Mouse (Mus musculus): Measurements from ENCODE around the gene Auts2. TPM values are rescaled to one million over a fixed set of nuclear protein-coding genes. Genes with fewer than 3 reads are reported as not detected.

Gene Auts2
- polyA plus RNA-seq, 1 experiment from 2014 or later: 4.9 TPM

DNA sequence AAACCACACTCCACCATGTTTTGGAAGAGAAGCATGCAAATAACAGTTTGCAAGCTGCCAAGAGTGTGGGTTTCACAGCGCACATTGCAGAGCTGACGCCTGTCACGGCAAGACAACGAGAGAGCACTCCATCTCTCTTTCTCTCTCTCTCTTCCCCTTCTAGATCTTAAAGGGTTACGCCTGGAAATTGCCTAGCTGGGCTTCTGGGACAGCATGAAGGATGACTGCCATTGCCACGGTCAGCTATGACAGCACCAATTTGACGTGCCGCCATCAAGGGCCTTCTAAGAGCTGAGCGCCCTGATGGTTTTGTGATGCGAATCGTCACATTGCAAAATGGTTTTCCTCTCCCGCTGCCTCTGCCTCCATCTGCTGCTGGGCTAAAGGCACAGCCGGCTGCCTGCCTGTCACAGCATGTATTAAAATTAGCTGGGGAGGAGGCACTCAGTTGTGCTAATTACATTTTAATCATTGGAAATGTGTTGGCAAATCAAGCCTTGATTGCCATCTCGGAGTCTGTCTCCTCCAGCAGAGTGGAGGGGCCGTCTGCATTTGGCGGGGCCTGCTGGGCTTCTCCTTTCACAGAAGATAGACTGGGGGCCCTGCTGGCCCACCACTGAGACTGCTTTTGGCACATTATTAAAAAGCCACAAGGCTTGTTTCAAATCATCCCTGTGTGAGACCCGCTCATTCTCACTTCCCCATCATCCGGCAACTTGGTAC is 748.6 kb downstream of the Auts2 start:
- ATAC-seq: no peak
- Histone ChIP-seq H3K9ac (ENCODE audit: low read depth, low read length) (no peak overlapping the region), H3K27me3 (replicated peaks; ENCODE audit: control insufficient read depth, insufficient read depth, low read length) (no peaks in the 10 kb centered on the region), H3K27ac (ENCODE audit: low read depth, low read length) (no peak overlapping the region), H3K4me3 (ENCODE audit: low read depth, low read length) (no peak overlapping the region), H3K36me3 (ENCODE audit: control insufficient read depth, insufficient read depth) (no peaks in the 10 kb centered on the region), H3K4me1 (replicated peaks; ENCODE audit: control insufficient read depth, insufficient read depth, low read length) (no peaks in the 10 kb centered on the region), H3K4me2 (replicated peaks; ENCODE audit: low read depth) (no peak overlapping the region), H3K9me3 (ENCODE audit: control insufficient read depth) (no peaks in the 10 kb centered on the region)
- no peak for TF ChIP-seq CTCF (IDR thresholded peaks at IDR 0.05; ENCODE audit: low read depth)
- 76% methylated on average over 18 of the region's 18 CpGs for WGBS

DNA sequence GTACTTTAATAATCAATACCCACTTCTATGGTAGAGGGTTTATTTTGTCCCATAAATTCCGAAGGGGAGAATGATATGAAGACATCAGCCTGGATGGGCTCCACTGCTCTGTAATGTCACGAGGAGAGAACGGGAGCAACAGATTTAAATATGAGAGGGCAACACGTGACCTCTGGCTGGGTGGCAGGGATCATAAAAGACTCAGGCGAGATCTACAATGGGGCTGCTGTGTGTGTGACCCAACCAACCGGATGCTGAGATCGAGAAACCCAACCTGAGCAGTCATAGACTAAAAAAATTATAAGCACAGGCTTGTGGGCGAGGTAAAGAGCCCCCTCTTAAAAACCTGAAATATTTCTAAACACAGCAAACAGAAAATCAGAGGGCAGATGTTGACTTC is 753.5 kb downstream of the Auts2 start:
- TF ChIP-seq CTCF (IDR thresholded peaks at IDR 0.05; ENCODE audit: low read depth): no peak
- Histone ChIP-seq H3K4me2 (replicated peaks; ENCODE audit: low read depth) (no peak overlapping the region), H3K9ac (ENCODE audit: low read depth, low read length) (0 out of 2 replicates have a peak overlapping the region, but pooled peaks have one; percentile 17), H3K4me1 (replicated peaks; ENCODE audit: control insufficient read depth, insufficient read depth, low read length) (no peaks in the 10 kb centered on the region), H3K9me3 (ENCODE audit: control insufficient read depth) (no peaks in the 10 kb centered on the region), H3K27me3 (replicated peaks; ENCODE audit: control insufficient read depth, insufficient read depth, low read length) (no peaks in the 10 kb centered on the region), H3K4me3 (ENCODE audit: low read depth, low read length) (no peak overlapping the region), H3K36me3 (ENCODE audit: control insufficient read depth, insufficient read depth) (no peaks in the 10 kb centered on the region), H3K27ac (ENCODE audit: low read depth, low read length) (no peak overlapping the region)
- ATAC-seq: 0 out of 2 replicates have a peak, but pooled peaks have one; percentile 33
- WGBS: 35% methylated on average over 8 of the region's 8 CpGs

DNA sequence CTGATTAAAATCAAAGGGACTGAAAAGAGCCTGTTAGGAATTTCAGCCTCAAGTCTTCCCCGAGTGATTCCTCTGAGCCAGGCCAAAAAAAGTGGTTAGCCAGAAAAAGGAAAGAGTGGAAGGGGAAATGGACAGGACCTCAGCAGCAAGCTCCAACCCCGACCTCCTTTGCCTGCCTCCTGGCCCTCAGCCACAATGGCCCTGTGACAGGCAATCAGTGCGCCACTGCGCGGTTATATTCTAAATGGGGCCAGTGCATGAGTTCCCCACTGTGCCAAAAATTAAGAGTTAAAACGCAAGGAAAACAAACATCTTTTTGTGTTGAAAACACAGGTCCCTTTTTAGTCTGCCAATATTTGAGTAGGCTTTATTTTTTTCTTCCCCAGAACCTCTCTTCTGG is 755.1 kb downstream of the Auts2 start:
- H3K36me3 ChIP-seq (ENCODE audit: control insufficient read depth, insufficient read depth): no peaks in the 10 kb centered on the region
- H3K4me3 ChIP-seq (ENCODE audit: low read depth, low read length): no peak overlapping the region
- H3K9ac ChIP-seq (ENCODE audit: low read depth, low read length): no peak overlapping the region
- WGBS: 81% methylated on average over 6 of the region's 6 CpGs
- no peak for ATAC-seq
- H3K27me3 ChIP-seq (replicated peaks; ENCODE audit: control insufficient read depth, insufficient read depth, low read length): no peaks in the 10 kb centered on the region
- H3K27ac ChIP-seq (ENCODE audit: low read depth, low read length): no peak overlapping the region
- no peak overlapping the region for H3K4me2 ChIP-seq (replicated peaks; ENCODE audit: low read depth)
- no peak for TF ChIP-seq CTCF (IDR thresholded peaks at IDR 0.05; ENCODE audit: low read depth)
- H3K4me1 ChIP-seq (replicated peaks; ENCODE audit: control insufficient read depth, insufficient read depth, low read length): no peaks in the 10 kb centered on the region
- no peaks in the 10 kb centered on the region for H3K9me3 ChIP-seq (ENCODE audit: control insufficient read depth)

DNA sequence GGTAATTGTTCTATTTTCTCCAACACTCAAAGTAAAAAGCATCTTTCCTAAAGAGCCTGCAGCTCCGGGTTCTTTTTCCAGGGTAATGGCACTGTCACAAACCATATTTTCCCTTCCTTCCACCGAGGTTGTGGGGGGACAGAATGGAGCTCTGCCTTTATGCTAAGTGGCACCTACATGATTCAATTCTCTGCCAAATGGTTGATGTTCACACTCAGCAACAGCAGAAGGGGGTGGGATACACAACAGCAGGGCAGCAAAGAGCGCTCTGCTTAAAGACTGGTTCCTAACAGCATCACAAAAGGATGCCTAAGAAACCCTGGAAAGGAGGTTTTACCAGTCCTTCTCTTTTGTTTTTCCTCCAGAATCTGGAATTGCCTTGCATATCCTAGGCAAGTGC is 759.9 kb downstream of the Auts2 start:
- 77% methylated on average over 3 of the region's 3 CpGs for WGBS
- ATAC-seq: no peak
- no peaks in the 10 kb centered on the region for H3K27me3 ChIP-seq (replicated peaks; ENCODE audit: control insufficient read depth, insufficient read depth, low read length)
- no peak overlapping the region for H3K9ac ChIP-seq (ENCODE audit: low read depth, low read length)
- no peaks in the 10 kb centered on the region for H3K4me1 ChIP-seq (replicated peaks; ENCODE audit: control insufficient read depth, insufficient read depth, low read length)
- no peak overlapping the region for H3K4me2 ChIP-seq (replicated peaks; ENCODE audit: low read depth)
- no peaks in the 10 kb centered on the region for H3K36me3 ChIP-seq (ENCODE audit: control insufficient read depth, insufficient read depth)
- TF ChIP-seq CTCF (IDR thresholded peaks at IDR 0.05; ENCODE audit: low read depth): no peak
- H3K27ac ChIP-seq (ENCODE audit: low read depth, low read length): no peak overlapping the region
- H3K4me3 ChIP-seq (ENCODE audit: low read depth, low read length): no peak overlapping the region
- H3K9me3 ChIP-seq (ENCODE audit: control insufficient read depth): no peaks in the 10 kb centered on the region

DNA sequence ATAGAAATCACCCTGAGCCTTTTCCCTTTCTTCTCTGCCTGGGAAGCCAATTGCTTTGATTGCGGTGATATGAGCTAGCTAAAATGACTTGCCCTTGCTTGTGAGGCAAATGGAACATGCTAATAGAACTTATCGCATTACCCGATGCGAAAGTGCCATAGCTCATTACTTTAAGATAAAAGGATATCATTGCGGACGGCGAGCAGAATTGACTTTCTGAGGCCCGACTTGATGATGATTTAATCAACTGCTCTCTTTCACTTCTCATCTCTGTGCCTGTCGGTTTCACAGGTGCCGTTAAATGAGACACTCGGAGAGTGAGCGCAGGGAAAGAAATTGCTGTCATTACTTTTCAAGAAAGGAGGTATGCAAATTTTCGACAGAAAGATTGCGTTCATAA is 762.1 kb downstream of the Auts2 start:
- ATAC-seq: no peak
- Histone ChIP-seq H3K36me3 (ENCODE audit: control insufficient read depth, insufficient read depth) (no peaks in the 10 kb centered on the region), H3K27ac (ENCODE audit: low read depth, low read length) (no peak overlapping the region), H3K9ac (ENCODE audit: low read depth, low read length) (no peak overlapping the region), H3K27me3 (replicated peaks; ENCODE audit: control insufficient read depth, insufficient read depth, low read length) (no peaks in the 10 kb centered on the region), H3K4me1 (replicated peaks; ENCODE audit: control insufficient read depth, insufficient read depth, low read length) (no peaks in the 10 kb centered on the region), H3K4me3 (ENCODE audit: low read depth, low read length) (no peak overlapping the region), H3K4me2 (replicated peaks; ENCODE audit: low read depth) (no peak overlapping the region), H3K9me3 (ENCODE audit: control insufficient read depth) (no peaks in the 10 kb centered on the region)
- no peak for TF ChIP-seq CTCF (IDR thresholded peaks at IDR 0.05; ENCODE audit: low read depth)
- 85% methylated on average over 14 of the region's 14 CpGs for WGBS

DNA sequence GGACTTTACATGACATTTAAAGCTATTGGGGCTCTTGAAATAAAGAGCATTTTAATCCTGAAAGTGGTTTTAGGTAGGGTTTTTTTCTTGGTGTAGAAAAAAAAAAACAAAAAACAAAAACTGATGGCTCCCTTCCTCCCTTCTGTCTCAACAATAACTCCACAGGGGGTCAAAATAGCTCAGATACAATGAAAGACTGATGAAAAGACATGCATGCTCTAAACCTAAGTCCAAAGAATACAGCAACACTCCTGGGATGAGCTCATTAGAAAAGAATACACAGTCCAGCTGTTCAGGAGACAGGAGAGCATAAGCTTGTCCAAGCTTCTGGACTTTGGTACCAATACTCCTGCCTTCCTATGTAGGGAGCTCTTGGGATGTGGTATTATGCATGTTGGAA is 764.0 kb downstream of the Auts2 start:
- no peak overlapping the region for H3K4me2 ChIP-seq (replicated peaks; ENCODE audit: low read depth)
- no peak for ATAC-seq
- peak; percentile 27; the same call in 1 of the 2 replicates for TF ChIP-seq CTCF (IDR thresholded peaks at IDR 0.05; ENCODE audit: low read depth)
- H3K27me3 ChIP-seq (replicated peaks; ENCODE audit: control insufficient read depth, insufficient read depth, low read length): no peaks in the 10 kb centered on the region
- no peak overlapping the region for H3K4me3 ChIP-seq (ENCODE audit: low read depth, low read length)
- no peaks in the 10 kb centered on the region for H3K9me3 ChIP-seq (ENCODE audit: control insufficient read depth)
- H3K27ac ChIP-seq (ENCODE audit: low read depth, low read length): no peak overlapping the region
- no peaks in the 10 kb centered on the region for H3K4me1 ChIP-seq (replicated peaks; ENCODE audit: control insufficient read depth, insufficient read depth, low read length)
- H3K36me3 ChIP-seq (ENCODE audit: control insufficient read depth, insufficient read depth): no peaks in the 10 kb centered on the region
- H3K9ac ChIP-seq (ENCODE audit: low read depth, low read length): no peak overlapping the region
